Mouse (Mus musculus): ENCODE measurements around the gene Rap1gap. TPM values are rescaled to one million over a fixed set of nuclear protein-coding genes. Genes with fewer than 3 reads are reported as not detected.

The Rap1gap gene
- 1 to 10 TPM in 1 of 2 experiments, under 1 TPM in 1; 0.82 to 1.3 TPM for total RNA-seq (2023)

DNA sequence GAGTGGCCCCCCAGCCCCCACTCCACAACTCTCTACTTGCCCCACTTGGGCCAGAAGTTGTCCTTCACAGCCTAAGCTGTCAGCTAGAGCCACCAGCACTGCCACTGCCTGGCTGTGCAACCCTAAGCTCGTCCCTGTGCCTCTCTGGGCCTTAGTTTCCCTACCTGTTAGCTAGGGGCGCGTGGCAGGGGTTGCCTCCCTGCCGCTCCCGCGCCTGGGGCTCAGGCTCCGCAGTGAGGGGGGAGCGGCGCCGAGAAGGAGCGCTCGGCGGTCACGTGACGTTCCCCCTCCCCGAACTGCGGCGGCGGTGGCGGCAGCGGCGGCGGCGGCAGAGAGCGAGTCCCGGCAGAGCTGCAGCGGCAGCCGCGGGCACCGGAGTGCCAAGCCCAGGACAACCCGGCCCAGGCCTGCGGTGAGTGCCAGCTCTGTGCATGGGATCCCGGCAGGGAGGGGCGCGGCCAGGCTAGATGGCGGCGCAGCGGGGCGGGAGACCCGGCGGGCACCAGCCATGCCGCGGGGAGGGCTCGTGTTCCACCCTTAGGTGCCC is at the start of gene Rap1gap:
Gene Rap1gap (plus strand): TSS at position 294 of the 547 bp plus-strand sequence.

Other genes with a start within 250 kb of the Rap1gap start
- not detected for gene Cela3b, start 234.2 kb upstream of the Rap1gap start, total RNA-seq (2023)
- not detected for gene 1700013G24Rik, start 211.4 kb upstream of the Rap1gap start, total RNA-seq (2023)
- under 1 TPM; 0.03 to 0.09 TPM for gene Hspg2, start 196.0 kb upstream of the Rap1gap start, total RNA-seq (2023)
- gene Ldlrad2, start 90.2 kb upstream of the Rap1gap start, total RNA-seq (2023) = not detected
- 100 to 1,000 TPM; 249 to 266 TPM for gene Usp48, start 71.0 kb upstream of the Rap1gap start, total RNA-seq (2023)
- 10 to 100 TPM; 10.4 to 15.1 TPM for gene Alpl, start 131.7 kb downstream of the Rap1gap start, total RNA-seq (2023)
- gene Ece1, start 197.5 kb downstream of the Rap1gap start, total RNA-seq (2023) = 10 to 100 TPM; 21.9 to 31.0 TPM